Comparison of ENCODE assay signal across 9 mouse cellular contexts in the genomic region with DNA sequence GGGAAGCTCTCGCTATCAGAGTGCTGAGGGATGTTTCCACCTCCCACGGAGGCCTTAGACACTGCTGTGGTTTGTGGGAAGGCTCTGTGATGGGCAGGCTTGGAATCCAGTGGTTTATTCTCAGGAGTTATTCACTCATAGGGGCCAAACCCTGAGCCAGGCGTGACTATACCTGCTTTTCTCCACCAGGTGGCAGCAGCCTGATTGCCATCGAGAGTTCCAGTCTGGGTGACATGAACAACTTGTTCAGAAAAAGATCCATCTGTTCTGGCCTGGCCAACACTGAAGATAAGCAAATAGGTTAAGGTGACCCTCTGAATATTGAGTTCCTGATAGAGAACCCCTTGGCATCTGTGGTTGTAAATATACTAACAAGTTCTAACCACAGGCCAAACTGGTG. TPM values are rescaled to one million over a fixed set of nuclear protein-coding genes. Genes with fewer than 3 reads are reported as not detected.
DNase-seq lines count a peak whose midpoint lies in the region; ATAC-seq and TF ChIP-seq lines count a peak whose summit lies in the region.
"Had no signal": no experiment of that assay in that cellular context is flagged by ENCODE, and none has a peak within 500 bp of the region (broad histone marks: within the 10 kb centered on the region; RNA-seq: fewer than 3 reads in every experiment).

No protein-coding gene starts in this region.

- H3K4me1 ChIP-seq in E14TG2a.4 (replicated peaks; ENCODE audit: low read depth, low read length): peaks cover 57% of the 10 kb centered on the region
- peaks cover 24% of the 10 kb centered on the region for H3K4me1 ChIP-seq in liver, postnatal 0 days (ENCODE audit: insufficient read depth)

- peak; percentile 70 to 75 for DNase-seq in adrenal gland, adult 18-20 months (ENCODE audit: low spot score in 2 of 2)
- DNase-seq in embryo, embryonic 10 days (ENCODE audit: low spot score): peak; percentile 85
- DNase-seq in gastrocnemius, postnatal 4 days (ENCODE audit: low spot score in 2 of 2): peak; percentile 60 to 70
- peak; percentile 76 to 84 for DNase-seq in kidney, postnatal 25 days
- peak; percentile 80 for DNase-seq in liver, postnatal 0 days
- peak; percentile 82 for DNase-seq in right cerebral cortex, adult 18-20 months
- peak; percentile 58 to 76 for DNase-seq in urinary bladder, postnatal 36 days (ENCODE audit: low spot score in 2 of 2)

- TF ChIP-seq EP300 in liver, postnatal 0 days (IDR thresholded peaks at IDR 0.05; ENCODE audit: low read depth): 0 out of 2 replicates have a peak, but pooled peaks have one; percentile 12

- peak; percentile 94 for TF ChIP-seq CTCF in E14TG2a.4 (conservative IDR thresholded peaks at IDR 0.05; ENCODE audit: low read length)
- TF ChIP-seq CTCF in liver, postnatal 0 days (IDR thresholded peaks at IDR 0.05; ENCODE audit: low read depth): peak; percentile 97

- H3K27ac ChIP-seq in liver, postnatal 0 days (ENCODE audit: low read depth): no peak overlapping the region

- H3K36me3 ChIP-seq in E14TG2a.4 (ENCODE audit: insufficient read depth, low read length): peaks cover 20% of the 10 kb centered on the region
- H3K36me3 ChIP-seq in liver, postnatal 0 days (replicated peaks; ENCODE audit: insufficient read depth, low read length): peaks cover 8% of the 10 kb centered on the region; the same call in 1 of the 2 replicates

- no peak overlapping the region for H3K4me3 ChIP-seq in E14TG2a.4 (replicated peaks; ENCODE audit: low read length)
- H3K4me3 ChIP-seq in liver, postnatal 0 days (ENCODE audit: low read depth, low read length): no peak overlapping the region
- H3K4me3 ChIP-seq: megakaryocyte, embryonic 14.5 days had no signal

- no peak overlapping the region for H3K4me2 ChIP-seq in liver, postnatal 0 days (ENCODE audit: low read depth, low read length)

- H3K9me3 ChIP-seq in E14TG2a.4 (ENCODE audit: low read length): no peaks in the 10 kb centered on the region
- no peaks in the 10 kb centered on the region for H3K9me3 ChIP-seq in liver, postnatal 0 days (ENCODE audit: low read length)
- H3K9me3 ChIP-seq: megakaryocyte, embryonic 14.5 days had no signal

- 0 out of 2 replicates have a peak, but pooled peaks have one; percentile 17 for ATAC-seq in liver, postnatal 0 days

- 3% methylated on average over 4 of the region's 4 CpGs for WGBS in liver, postnatal 0 days (ENCODE audit: insufficient replicate concordance)

- 0 out of 2 replicates have a peak, but pooled peaks cover 8% of the 10 kb centered on the region for H3K27me3 ChIP-seq in E14TG2a.4 (ENCODE audit: insufficient read depth, low read length)
- no peaks in the 10 kb centered on the region for H3K27me3 ChIP-seq in liver, postnatal 0 days (ENCODE audit: insufficient read depth, low read length)

- H3K9ac ChIP-seq in liver, postnatal 0 days (replicated peaks): no peak overlapping the region

RNA-seq across cellular contexts. Expression of a gene that starts 19.3 kb away (rescaled TPM):
- total RNA-seq in adrenal gland, adult 18-20 months (2021): 100 to 1,000 TPM; 319 to 350 TPM
- 100 to 1,000 TPM; 144 to 147 TPM for total RNA-seq in gastrocnemius, postnatal 4 days (2021)
- 236 and 246 TPM in 2 replicates for polyA plus RNA-seq in liver, postnatal 0 days (2015; fragmentation: Nextera tagmentation; extraction: Ambion mirVana)

RNA-seq across cellular contexts. Expression of a gene that starts 26.4 kb away (rescaled TPM):
- total RNA-seq in adrenal gland, adult 18-20 months (2021): 10 to 100 TPM; 31.8 to 40.5 TPM
- 10 to 100 TPM; 49.2 to 53.4 TPM for total RNA-seq in gastrocnemius, postnatal 4 days (2021)
- 5.0 and 5.6 TPM in 2 replicates for polyA plus RNA-seq in liver, postnatal 0 days (2015; fragmentation: Nextera tagmentation; extraction: Ambion mirVana)

RNA-seq across cellular contexts. Expression of a gene that starts 37.4 kb away (rescaled TPM):
- total RNA-seq in adrenal gland, adult 18-20 months (2021): under 1 TPM; 0.46 to 0.51 TPM
- total RNA-seq in gastrocnemius, postnatal 4 days (2021): 1 to 10 TPM in 1 of 2 experiments, under 1 TPM in 1; 0.83 to 1.1 TPM
- 0.18 and 0.31 TPM in 2 replicates for polyA plus RNA-seq in liver, postnatal 0 days (2015; fragmentation: Nextera tagmentation; extraction: Ambion mirVana)
